Mouse (Mus musculus) hindbrain, embryonic 14.5 days (tissue): ENCODE results near the gene Hipk2. TPM values are rescaled to one million over a fixed set of nuclear protein-coding genes. Genes with fewer than 3 reads are reported as not detected.

ENCODE experiments used
- ATAC-seq: fragments of 200-750 bp; cut with Nextera tagmentation; 2 replicates; pipeline ENCODE4 v1.8.0; 2017; ENCODE audit warnings: moderate number of reproducible peaks, mild to moderate bottlenecking, moderate TSS enrichment, moderate library complexity; ENCODE audit not compliant: low FRiP score
- DNase-seq: peaks from one replicate; pipeline ENCODE4 v3.0.0-alpha.2; 2015; ENCODE audit warnings: low spot score
- H3K27ac ChIP-seq: fragments of 300-500 bp; sonication (generic); 2 replicates; pipeline ENCODE4 v1.5.1; 2014; ENCODE audit warnings: mild to moderate bottlenecking, moderate library complexity
- H3K27me3 ChIP-seq: fragments of 300-500 bp; sonication (generic); 2 replicates; pipeline ENCODE4 v1.6.1; 2014; ENCODE audit warnings: mild to moderate bottlenecking, low read length, mixed read lengths; ENCODE audit not compliant: control insufficient read depth, insufficient read depth
- H3K36me3 ChIP-seq: fragments of 300-500 bp; sonication (generic); replicated peaks from 2 replicates; pipeline ENCODE4 v1.6.1; 2014; ENCODE audit not compliant: control insufficient read depth, insufficient read depth
- H3K4me1 ChIP-seq: fragments of 300-500 bp; sonication (generic); replicated peaks from 2 replicates; pipeline ENCODE4 v1.6.1; 2014; ENCODE audit warnings: antibody characterized with exemption, low read length, mixed read lengths; ENCODE audit not compliant: control insufficient read depth, insufficient read depth
- H3K4me2 ChIP-seq: fragments of 300-500 bp; sonication (generic); replicated peaks from 2 replicates; pipeline ENCODE4 v1.6.1; 2014; ENCODE audit warnings: mild to moderate bottlenecking, moderate library complexity
- H3K4me3 ChIP-seq: fragments of 300-500 bp; sonication (generic); replicated peaks from 2 replicates; pipeline ENCODE4 v1.5.1; 2014; ENCODE audit warnings: mild to moderate bottlenecking, low read length
- H3K9ac ChIP-seq: fragments of 300-500 bp; sonication (generic); 2 replicates; pipeline ENCODE4 v1.6.1; 2014
- H3K9me3 ChIP-seq: fragments of 300-500 bp; sonication (generic); 2 replicates; pipeline ENCODE4 v1.6.1; 2016; ENCODE audit warnings: low read length; ENCODE audit not compliant: control insufficient read depth
- WGBS: fragments of 180-500 bp; shearing (Covaris S2); extraction: QIAGEN DNeasy Blood & Tissue Kit; methylation state at CpG from one replicate; pipeline ENCODE4 v1.1.7; 2014; 5-methylcytosine and 5-hydroxymethylcytosine counted together
- polyA plus RNA-seq: library from polyadenylated mRNA; unstranded; fragments of >200 nt; fragmentation: Nextera tagmentation; extraction: Ambion mirVana; gene quantifications from 2 replicates; pipeline ENCODE4 v1.2.1, GENCODE M21; 2014

Hipk2 gene
- polyA plus RNA-seq, 1 experiment from 2014 or later: 36.9 TPM

- Histone ChIP-seq H3K36me3 (no peaks in the 10 kb centered on the region), H3K4me3 (no peak overlapping the region), H3K4me1 (no peaks in the 10 kb centered on the region), H3K9ac (no peak overlapping the region), H3K27me3 (no peaks in the 10 kb centered on the region), H3K4me2 (no peak overlapping the region), H3K27ac (no peak overlapping the region), H3K9me3 (no peaks in the 10 kb centered on the region)
- WGBS: 72% methylated on average over 6 of the region's 6 CpGs
- ATAC-seq (no peak), DNase-seq (no peak)
Measured at GRCm38 (mm10) chr6:38669580-38669979, 206.4 kb downstream of the Hipk2 start.

GRCm38 (mm10) chr6:38662714-38663615 is 213.0 kb downstream of the Hipk2 start, which contains the start of gene Clec2l:
Clec2l (plus strand) TSS chr6:38663069.
- DNase-seq (peak; percentile 46), ATAC-seq (peak; percentile 87)
- Histone ChIP-seq H3K4me3 (peak within 1 kb of the TSS; percentile 54), H3K27me3 (no peaks in the 10 kb centered on the region), H3K4me1 (peaks cover 2% of the 10 kb centered on the region; the same call in 1 of the 2 replicates), H3K27ac (peak within 1 kb of the TSS; percentile 53), H3K4me2 (peak within 1 kb of the TSS; percentile 81), H3K9me3 (no peaks in the 10 kb centered on the region), H3K9ac (peak within 1 kb of the TSS; percentile 68), H3K36me3 (no peaks in the 10 kb centered on the region)
- WGBS: under 1% methylated on average over 76 of the region's 84 CpGs

DNA sequence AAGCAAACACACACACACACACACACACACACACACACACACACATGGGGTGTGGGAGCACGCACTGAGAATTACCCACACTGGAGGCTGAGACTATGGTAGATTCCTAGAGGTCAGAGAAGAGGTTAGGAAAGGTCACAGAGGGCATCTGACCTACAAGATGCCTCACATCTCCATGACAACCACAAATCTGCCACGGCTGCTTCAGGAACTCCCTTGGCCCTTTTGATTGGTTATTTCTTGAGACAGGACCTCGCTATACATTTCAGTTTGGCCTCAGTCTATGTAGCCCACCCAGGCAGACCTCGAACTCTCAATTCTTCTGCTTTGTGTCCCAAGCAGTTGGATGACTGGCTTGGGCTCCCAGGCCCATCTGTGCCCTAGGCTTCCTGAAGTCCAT is 214.3 kb downstream of the Hipk2 start:
- H3K9ac ChIP-seq: no peak overlapping the region
- H3K36me3 ChIP-seq: no peaks in the 10 kb centered on the region
- WGBS: 12% methylated on average over 4 of the region's 4 CpGs
- no peaks in the 10 kb centered on the region for H3K27me3 ChIP-seq
- peaks cover 2% of the 10 kb centered on the region; the same call in 1 of the 2 replicates for H3K4me1 ChIP-seq
- DNase-seq (no peak), ATAC-seq (no peak)
- H3K9me3 ChIP-seq: no peaks in the 10 kb centered on the region
- H3K4me2 ChIP-seq: no peak overlapping the region
- no peak overlapping the region for H3K27ac ChIP-seq
- H3K4me3 ChIP-seq: no peak overlapping the region

- WGBS: 41% methylated on average over 14 of the region's 14 CpGs
- H3K4me1 ChIP-seq: no peaks in the 10 kb centered on the region
- no peak overlapping the region for H3K9ac ChIP-seq
- no peaks in the 10 kb centered on the region for H3K27me3 ChIP-seq
- H3K9me3 ChIP-seq: 0 out of 2 replicates have a peak, but pooled peaks cover 3% of the 10 kb centered on the region
- peak; percentile 84 for DNase-seq
- H3K4me2 ChIP-seq: no peak overlapping the region
- H3K27ac ChIP-seq: no peak overlapping the region
- 0 out of 2 replicates have a peak, but pooled peaks have one; percentile 43 for ATAC-seq
- H3K4me3 ChIP-seq: no peak overlapping the region
- H3K36me3 ChIP-seq: no peaks in the 10 kb centered on the region
Measured at GRCm38 (mm10) chr6:38650263-38650937, 225.6 kb downstream of the Hipk2 start.

- DNase-seq: no peak
- WGBS: 67% methylated on average over 3 of the region's 3 CpGs
- Histone ChIP-seq H3K27me3 (no peaks in the 10 kb centered on the region), H3K4me2 (no peak overlapping the region), H3K9me3 (0 out of 2 replicates have a peak, but pooled peaks cover 3% of the 10 kb centered on the region), H3K9ac (no peak overlapping the region), H3K36me3 (no peaks in the 10 kb centered on the region), H3K4me3 (no peak overlapping the region), H3K4me1 (no peaks in the 10 kb centered on the region), H3K27ac (no peak overlapping the region)
- ATAC-seq: no peak
Measured at GRCm38 (mm10) chr6:38649545-38649944, 226.4 kb downstream of the Hipk2 start.

Other genes with a start within 250 kb of the Hipk2 start
- gene Klrg2, start 238.9 kb downstream of the Hipk2 start, polyA plus RNA-seq: 0.16 TPM in 1 of 2 replicates, not detected in the other
- 22.3 and 25.2 TPM in 2 replicates for gene Clec2l, start 213.1 kb downstream of the Hipk2 start, polyA plus RNA-seq
- gene Tbxas1, start 761 bp downstream of the Hipk2 start, polyA plus RNA-seq: 1.6 and 2.2 TPM in 2 replicates
- gene Parp12, start 242.2 kb upstream of the Hipk2 start, polyA plus RNA-seq: 3.3 and 3.9 TPM in 2 replicates